Comparison of ENCODE assay signal across 20 mouse cellular contexts in genomic region chr8:127084565-127084964, GRCm38 (mm10). TPM values are rescaled to one million over a fixed set of nuclear protein-coding genes. Genes with fewer than 3 reads are reported as not detected.
"Had no signal": no experiment of that assay in that cellular context is flagged by ENCODE, and none has a peak within 500 bp of the region (broad histone marks: within the 10 kb centered on the region; RNA-seq: fewer than 3 reads in every experiment).

No protein-coding gene starts in this region.

- H3K9ac ChIP-seq: hindbrain, embryonic 15.5 days; kidney, embryonic 15.5 days; limb, embryonic 12.5 days; limb, embryonic 15.5 days; lung, embryonic 14.5 days had no signal

- H3K36me3 ChIP-seq: hindbrain, embryonic 15.5 days; kidney, embryonic 15.5 days; limb, embryonic 12.5 days; limb, embryonic 15.5 days had no signal

- H3K9me3 ChIP-seq: hindbrain, embryonic 15.5 days; kidney, embryonic 15.5 days; limb, embryonic 12.5 days; limb, embryonic 15.5 days had no signal

- DNase-seq: kidney, adult 8-10 months; kidney, postnatal 10 days; kidney, postnatal 36 days; layer of hippocampus, postnatal 36 days; left cerebral cortex, postnatal 4 days; lung, embryonic 14.5 days; lung, postnatal 10 days; midbrain, embryonic 14.5 days; right cerebral cortex, adult 18-20 months; right cerebral cortex, postnatal 14 days; right cerebral cortex, postnatal 4 days; thymus, postnatal 25 days had no signal

- ATAC-seq: intestine, postnatal 0 days had no signal

- H3K4me3 ChIP-seq: hindbrain, embryonic 15.5 days; kidney, embryonic 15.5 days; limb, embryonic 12.5 days; limb, embryonic 15.5 days had no signal

- H3K27me3 ChIP-seq: hindbrain, embryonic 15.5 days; kidney, embryonic 15.5 days; limb, embryonic 12.5 days; limb, embryonic 15.5 days had no signal

- H3K27ac ChIP-seq: hindbrain, embryonic 15.5 days; kidney, embryonic 15.5 days; limb, embryonic 12.5 days; limb, embryonic 15.5 days had no signal

- H3K4me2 ChIP-seq: hindbrain, embryonic 15.5 days; kidney, embryonic 15.5 days; limb, embryonic 12.5 days; limb, embryonic 15.5 days; lung, embryonic 14.5 days; midbrain, embryonic 11.5 days had no signal

RNA-seq across cellular contexts. Expression of gene Pard3, which starts 20.9 kb away (rescaled TPM):
- total RNA-seq: megakaryocyte progenitor cell, adult 5-6 weeks; megakaryocyte-erythroid progenitor cell, adult 5-6 weeks had no signal
